Mouse (Mus musculus) neural tube, embryonic 11.5 days (tissue): Measurements from ENCODE around the gene Pcca. TPM values are rescaled to one million over a fixed set of nuclear protein-coding genes. Genes with fewer than 3 reads are reported as not detected.

ENCODE experiments used
- ATAC-seq: fragments of 200-750 bp; cut with Nextera tagmentation; 2 replicates; pipeline ENCODE4 v1.8.0; 2017; ENCODE audit warnings: moderate number of reproducible peaks, mild to moderate bottlenecking, moderate TSS enrichment, moderate library complexity; ENCODE audit not compliant: insufficient read depth, low FRiP score, low TSS enrichment
- DNase-seq: peaks from one replicate; pipeline ENCODE4 v3.0.0-alpha.2; 2015; ENCODE audit warnings: low spot score
- H3K27ac ChIP-seq: fragments of 300-500 bp; sonication (generic); 2 replicates; pipeline ENCODE4 v1.5.1; 2014; ENCODE audit warnings: low read depth, mild to moderate bottlenecking, low read length
- H3K27me3 ChIP-seq: fragments of 300-500 bp; sonication (generic); 2 replicates; pipeline ENCODE4 v1.6.1; 2014; ENCODE audit warnings: mild to moderate bottlenecking, low read length, mixed read lengths; ENCODE audit not compliant: control insufficient read depth, insufficient read depth
- H3K36me3 ChIP-seq: fragments of 300-500 bp; sonication (generic); 2 replicates; pipeline ENCODE4 v1.6.1; 2014; ENCODE audit warnings: mild to moderate bottlenecking, low read length, moderate library complexity, mixed read lengths; ENCODE audit not compliant: control insufficient read depth, insufficient read depth
- H3K4me1 ChIP-seq: fragments of 300-500 bp; sonication (generic); 2 replicates; pipeline ENCODE4 v1.6.1; 2014; ENCODE audit warnings: low read length, mixed read lengths; ENCODE audit not compliant: control insufficient read depth, insufficient read depth
- H3K4me2 ChIP-seq: fragments of 300-500 bp; sonication (generic); 2 replicates; pipeline ENCODE4 v1.6.1; 2014; ENCODE audit warnings: low read depth, mild to moderate bottlenecking, moderate library complexity
- H3K4me3 ChIP-seq: fragments of 300-500 bp; sonication (generic); 2 replicates; pipeline ENCODE4 v1.5.1; 2014; ENCODE audit warnings: low read depth, low read length
- H3K9ac ChIP-seq: fragments of 300-500 bp; sonication (generic); 2 replicates; pipeline ENCODE4 v1.6.1; 2014; ENCODE audit warnings: mild to moderate bottlenecking, low read length
- H3K9me3 ChIP-seq: fragments of 300-500 bp; sonication (generic); 2 replicates; pipeline ENCODE4 v1.6.1; 2016; ENCODE audit warnings: low read length; ENCODE audit not compliant: control insufficient read depth
- WGBS: fragments of 180-500 bp; shearing (Covaris S2); extraction: QIAGEN DNeasy Blood & Tissue Kit; methylation state at CpG from one replicate; pipeline ENCODE4 v1.1.7; 2014; 5-methylcytosine and 5-hydroxymethylcytosine counted together
- polyA plus RNA-seq: library from polyadenylated mRNA; unstranded; fragments of >200 nt; fragmentation: Nextera tagmentation; extraction: Ambion mirVana; gene quantifications from 2 replicates; pipeline ENCODE4 v1.2.1, GENCODE M21; 2014

The Pcca gene
- polyA plus RNA-seq, 1 experiment from 2014 or later = 33.4 TPM

- Histone ChIP-seq H3K4me3 (no peak overlapping the region), H3K9me3 (no peaks in the 10 kb centered on the region), H3K36me3 (no peaks in the 10 kb centered on the region), H3K27ac (no peak overlapping the region), H3K4me1 (peaks cover 2% of the 10 kb centered on the region), H3K4me2 (no peak overlapping the region), H3K27me3 (no peaks in the 10 kb centered on the region), H3K9ac (no peak overlapping the region)
- ATAC-seq = no peak
- DNase-seq = no peak
- WGBS = 88% methylated on average over 1 of the region's 1 CpGs
Observed at GRCm38 (mm10) chr14:122726456-122726855, 192.3 kb downstream of the Pcca start.

DNA sequence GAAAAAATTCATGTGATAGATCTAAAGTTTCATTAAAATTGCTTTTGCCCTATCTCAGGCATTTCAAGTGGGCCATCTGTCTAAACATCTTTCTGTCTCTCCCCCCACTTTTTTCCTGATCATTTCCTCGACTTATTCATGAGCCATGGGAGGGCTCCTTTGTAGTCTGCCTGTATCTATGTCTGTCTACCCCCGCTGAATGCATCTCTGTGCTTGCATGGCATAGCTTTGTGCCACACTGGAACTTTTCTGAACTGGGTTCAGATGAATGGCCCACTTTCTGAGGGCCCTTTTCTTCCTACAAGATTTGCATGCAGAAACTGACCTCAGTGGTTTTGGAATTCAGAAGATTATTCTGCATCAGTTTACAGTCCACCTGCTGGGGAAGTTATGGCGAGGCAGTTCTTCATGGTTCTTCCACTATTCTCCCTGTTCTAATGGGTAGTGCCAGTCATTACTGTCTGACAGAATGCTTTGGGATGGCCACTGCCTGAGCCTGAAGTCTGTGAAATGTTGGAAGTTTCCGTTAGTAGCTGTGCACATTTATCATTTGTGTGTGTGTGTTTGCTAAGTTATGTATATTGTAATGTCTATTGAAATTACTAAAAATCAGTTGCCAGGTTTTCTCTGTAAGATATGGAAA is 195.4 kb downstream of the Pcca start:
- Histone ChIP-seq H3K4me1 (peaks cover 2% of the 10 kb centered on the region; the same call in 1 of the 2 replicates), H3K36me3 (no peaks in the 10 kb centered on the region), H3K4me2 (no peak overlapping the region), H3K4me3 (no peak overlapping the region), H3K9ac (no peak overlapping the region), H3K27me3 (no peaks in the 10 kb centered on the region), H3K9me3 (no peaks in the 10 kb centered on the region), H3K27ac (no peak overlapping the region)
- DNase-seq (no peak), ATAC-seq (peak; percentile 53; the same call in 1 of the 2 replicates)
- 58% methylated on average over 4 of the region's 4 CpGs for WGBS

DNA sequence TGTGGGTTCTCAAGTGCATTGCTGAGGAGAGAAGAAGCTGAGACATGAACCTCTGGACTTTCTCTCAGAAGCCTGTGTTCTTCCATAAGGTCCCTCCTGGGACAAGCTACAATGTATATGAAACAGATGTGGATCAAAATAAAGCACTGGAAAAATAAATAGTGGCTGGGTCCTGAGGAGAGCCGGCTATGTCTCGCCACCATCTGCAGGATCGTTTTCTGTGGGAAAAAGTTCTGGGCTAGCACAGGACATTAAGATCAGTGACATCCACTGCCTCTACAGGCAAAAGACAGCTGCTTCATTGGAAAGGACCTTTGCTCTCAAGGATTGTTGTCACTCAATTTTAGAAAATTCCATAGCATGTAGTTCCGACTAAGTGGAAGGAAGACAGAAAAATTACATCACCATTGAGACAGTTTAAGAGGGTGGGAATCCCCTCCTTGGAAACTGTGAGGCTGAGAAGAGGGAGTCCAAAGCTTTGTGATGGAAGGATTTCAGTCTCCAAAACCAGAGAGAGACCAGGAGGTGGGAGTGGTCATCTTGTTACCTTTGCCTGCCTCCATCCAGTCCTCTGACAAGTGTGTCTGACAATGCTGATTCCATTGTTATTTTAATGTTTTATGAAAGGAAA is 196.9 kb downstream of the Pcca start:
- DNase-seq (no peak), ATAC-seq (no peak)
- Histone ChIP-seq H3K9ac (no peak overlapping the region), H3K9me3 (no peaks in the 10 kb centered on the region), H3K36me3 (no peaks in the 10 kb centered on the region), H3K27me3 (no peaks in the 10 kb centered on the region), H3K4me3 (no peak overlapping the region), H3K4me2 (no peak overlapping the region), H3K4me1 (peaks cover 2% of the 10 kb centered on the region; the same call in 1 of the 2 replicates), H3K27ac (no peak overlapping the region)
- WGBS = 70% methylated on average over 4 of the region's 4 CpGs

GRCm38 (mm10) chr14:122736806-122737205 is 202.7 kb downstream of the Pcca start:
- Histone ChIP-seq H3K36me3 (no peaks in the 10 kb centered on the region), H3K27me3 (no peaks in the 10 kb centered on the region), H3K9me3 (no peaks in the 10 kb centered on the region), H3K9ac (no peak overlapping the region), H3K27ac (no peak overlapping the region), H3K4me3 (no peak overlapping the region), H3K4me2 (no peak overlapping the region), H3K4me1 (no peaks in the 10 kb centered on the region)
- DNase-seq (no peak), ATAC-seq (no peak)

DNA sequence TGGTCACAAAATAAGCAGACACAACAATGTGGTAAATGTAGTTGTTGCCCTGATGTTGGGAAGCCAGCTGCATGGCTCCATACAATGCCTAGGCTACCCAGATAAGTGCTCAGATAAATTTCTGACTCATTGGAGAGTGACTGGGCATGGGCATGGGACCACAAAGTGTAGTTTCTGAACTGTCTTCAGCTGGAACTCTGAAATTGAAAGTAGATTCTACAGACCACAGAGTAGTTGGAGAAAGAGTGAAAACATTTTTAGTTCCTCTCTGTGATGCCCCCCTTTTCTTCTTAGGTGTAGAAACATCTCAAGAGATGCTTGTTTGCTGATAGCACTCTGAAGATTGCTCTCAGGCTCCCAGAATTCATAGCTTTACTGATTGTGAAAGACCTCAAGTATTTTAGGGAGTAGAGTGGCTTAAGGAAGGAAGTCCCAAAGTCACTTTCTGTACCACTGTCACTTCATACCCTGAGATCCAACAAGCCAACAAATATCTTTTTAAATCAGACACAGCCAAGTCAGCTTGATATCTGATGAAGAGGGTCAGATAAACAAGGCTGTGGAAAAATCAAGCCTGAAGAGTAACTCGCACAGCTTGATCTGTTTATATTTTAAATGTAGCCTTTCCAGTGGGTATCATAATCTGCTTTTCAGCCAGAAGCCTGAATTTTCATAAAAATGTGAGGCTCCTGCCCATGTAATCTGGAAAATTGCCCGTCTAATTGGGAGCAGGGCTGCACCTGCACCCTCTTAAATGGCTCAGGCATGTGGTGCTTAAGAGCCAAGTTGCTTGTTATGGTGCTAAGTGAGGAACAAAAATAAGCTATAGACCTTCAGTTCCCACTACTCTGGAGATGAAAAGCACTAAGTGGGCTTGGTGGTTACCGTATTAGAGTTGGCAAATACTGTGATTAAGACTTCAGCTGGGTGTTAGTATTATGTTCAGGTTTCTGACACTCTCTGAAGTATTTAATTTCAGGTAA is 214.0 kb downstream of the Pcca start:
- no peak overlapping the region for H3K4me3 ChIP-seq
- no peak overlapping the region for H3K27ac ChIP-seq
- H3K9ac ChIP-seq = no peak overlapping the region
- no peak for DNase-seq
- H3K4me1 ChIP-seq = no peaks in the 10 kb centered on the region
- ATAC-seq = no peak
- no peaks in the 10 kb centered on the region for H3K9me3 ChIP-seq
- H3K27me3 ChIP-seq = no peaks in the 10 kb centered on the region
- WGBS = 80% methylated on average over 3 of the region's 3 CpGs
- H3K4me2 ChIP-seq = no peak overlapping the region
- no peaks in the 10 kb centered on the region for H3K36me3 ChIP-seq

GRCm38 (mm10) chr14:122751552-122751951 is 217.4 kb downstream of the Pcca start:
- Histone ChIP-seq H3K36me3 (no peaks in the 10 kb centered on the region), H3K27ac (no peak overlapping the region), H3K9me3 (no peaks in the 10 kb centered on the region), H3K27me3 (no peaks in the 10 kb centered on the region), H3K4me2 (no peak overlapping the region), H3K4me1 (no peaks in the 10 kb centered on the region), H3K4me3 (no peak overlapping the region), H3K9ac (no peak overlapping the region)
- DNase-seq (no peak), ATAC-seq (no peak)
- 93% methylated on average over 1 of the region's 1 CpGs for WGBS

GRCm38 (mm10) chr14:122753278-122753677 is 219.2 kb downstream of the Pcca start:
- H3K4me2 ChIP-seq = no peak overlapping the region
- ATAC-seq (no peak), DNase-seq (no peak)
- no peak overlapping the region for H3K27ac ChIP-seq
- H3K4me1 ChIP-seq = no peaks in the 10 kb centered on the region
- no peaks in the 10 kb centered on the region for H3K27me3 ChIP-seq
- no peak overlapping the region for H3K4me3 ChIP-seq
- WGBS = 46% methylated on average over 2 of the region's 2 CpGs
- H3K9me3 ChIP-seq = no peaks in the 10 kb centered on the region
- H3K9ac ChIP-seq = no peak overlapping the region
- no peaks in the 10 kb centered on the region for H3K36me3 ChIP-seq

DNA sequence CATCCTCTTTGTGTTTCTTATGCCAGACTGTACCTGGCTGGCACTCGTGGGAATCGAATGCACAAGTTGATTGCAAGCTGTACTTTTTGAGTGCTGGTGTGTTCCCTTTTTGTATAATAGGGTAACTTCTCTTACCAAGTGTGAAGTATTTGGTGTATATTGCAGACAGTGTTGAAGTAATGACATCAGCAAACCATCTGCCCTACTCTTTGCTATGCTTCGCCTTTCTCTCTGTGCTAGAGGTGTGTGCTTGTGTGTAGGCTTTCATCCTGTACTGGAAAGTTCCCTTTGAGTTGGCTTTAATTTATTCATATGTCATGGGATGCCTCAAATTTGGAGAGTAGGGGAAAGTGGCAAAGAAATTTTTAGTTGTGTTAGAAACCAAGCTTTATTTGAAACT is 220.2 kb downstream of the Pcca start:
- 96% methylated on average over 3 of the region's 3 CpGs for WGBS
- DNase-seq (no peak), ATAC-seq (no peak)
- Histone ChIP-seq H3K4me1 (no peaks in the 10 kb centered on the region), H3K9ac (no peak overlapping the region), H3K27me3 (no peaks in the 10 kb centered on the region), H3K4me2 (no peak overlapping the region), H3K9me3 (no peaks in the 10 kb centered on the region), H3K36me3 (no peaks in the 10 kb centered on the region), H3K4me3 (no peak overlapping the region), H3K27ac (no peak overlapping the region)
